Mouse (Mus musculus): Measurements from ENCODE around the gene Armh3. TPM values are rescaled to one million over a fixed set of nuclear protein-coding genes. Genes with fewer than 3 reads are reported as not detected.

Gene Armh3
- polyA plus RNA-seq, 1 experiment = 5.7 TPM

- Histone ChIP-seq H3K4me1 (ENCODE audit: control insufficient read depth, insufficient read depth, low read length) (no peaks in the 10 kb centered on the region; the same call in 1 of the 2 replicates), H3K27me3 (ENCODE audit: control insufficient read depth, insufficient read depth, low read length) (no peaks in the 10 kb centered on the region), H3K4me3 (ENCODE audit: control insufficient read depth, low read depth, low read length) (no peak overlapping the region), H3K27ac (ENCODE audit: control insufficient read depth, insufficient read depth, low read depth, low read length) (peak overlapping the region; percentile 14; the same call in 1 of the 2 replicates), H3K36me3 (ENCODE audit: control insufficient read depth, insufficient read depth, low read length) (no peaks in the 10 kb centered on the region)
- TF ChIP-seq CTCF (IDR thresholded peaks at IDR 0.05; ENCODE audit: control insufficient read depth, insufficient read depth, insufficient replicate concordance, low read depth, low read length) (no peak), POLR2A (IDR thresholded peaks at IDR 0.05; ENCODE audit: control insufficient read depth, low read depth, low read length) (no peak)
These were observed 164.6 kb downstream of the Armh3 start for GRCm38 (mm10) chr19:45833665-45834064.

- no peak overlapping the region for H3K27ac ChIP-seq (ENCODE audit: control insufficient read depth, insufficient read depth, low read depth, low read length)
- H3K4me1 ChIP-seq (ENCODE audit: control insufficient read depth, insufficient read depth, low read length) = no peaks in the 10 kb centered on the region; the same call in 1 of the 2 replicates
- H3K27me3 ChIP-seq (ENCODE audit: control insufficient read depth, insufficient read depth, low read length) = no peaks in the 10 kb centered on the region
- no peak; the same call in 1 of the 2 replicates for TF ChIP-seq CTCF (IDR thresholded peaks at IDR 0.05; ENCODE audit: control insufficient read depth, insufficient read depth, insufficient replicate concordance, low read depth, low read length)
- TF ChIP-seq POLR2A (IDR thresholded peaks at IDR 0.05; ENCODE audit: control insufficient read depth, low read depth, low read length) = no peak
- H3K36me3 ChIP-seq (ENCODE audit: control insufficient read depth, insufficient read depth, low read length) = no peaks in the 10 kb centered on the region
- no peak overlapping the region for H3K4me3 ChIP-seq (ENCODE audit: control insufficient read depth, low read depth, low read length)
These were observed 167.6 kb downstream of the Armh3 start for GRCm38 (mm10) chr19:45830679-45831078.

GRCm38 (mm10) chr19:45827736-45828135 lies 170.6 kb downstream of the Armh3 start:
- Histone ChIP-seq H3K4me3 (ENCODE audit: control insufficient read depth, low read depth, low read length) (no peak overlapping the region), H3K27me3 (ENCODE audit: control insufficient read depth, insufficient read depth, low read length) (no peaks in the 10 kb centered on the region), H3K36me3 (ENCODE audit: control insufficient read depth, insufficient read depth, low read length) (no peaks in the 10 kb centered on the region), H3K27ac (ENCODE audit: control insufficient read depth, insufficient read depth, low read depth, low read length) (no peak overlapping the region), H3K4me1 (ENCODE audit: control insufficient read depth, insufficient read depth, low read length) (no peaks in the 10 kb centered on the region)
- TF ChIP-seq CTCF (IDR thresholded peaks at IDR 0.05; ENCODE audit: control insufficient read depth, insufficient read depth, insufficient replicate concordance, low read depth, low read length) = no peak

GRCm38 (mm10) chr19:45827125-45827524 lies 171.2 kb downstream of the Armh3 start:
- no peaks in the 10 kb centered on the region for H3K27me3 ChIP-seq (ENCODE audit: control insufficient read depth, insufficient read depth, low read length)
- H3K27ac ChIP-seq (ENCODE audit: control insufficient read depth, insufficient read depth, low read depth, low read length) = no peak overlapping the region
- H3K4me3 ChIP-seq (ENCODE audit: control insufficient read depth, low read depth, low read length) = no peak overlapping the region
- no peaks in the 10 kb centered on the region for H3K4me1 ChIP-seq (ENCODE audit: control insufficient read depth, insufficient read depth, low read length)
- H3K36me3 ChIP-seq (ENCODE audit: control insufficient read depth, insufficient read depth, low read length) = no peaks in the 10 kb centered on the region
- no peak for TF ChIP-seq CTCF (IDR thresholded peaks at IDR 0.05; ENCODE audit: control insufficient read depth, insufficient read depth, insufficient replicate concordance, low read depth, low read length)
- no peak for TF ChIP-seq POLR2A (IDR thresholded peaks at IDR 0.05; ENCODE audit: control insufficient read depth, low read depth, low read length)

- H3K4me3 ChIP-seq (ENCODE audit: control insufficient read depth, low read depth, low read length) = no peak overlapping the region
- no peak overlapping the region for H3K27ac ChIP-seq (ENCODE audit: control insufficient read depth, insufficient read depth, low read depth, low read length)
- H3K4me1 ChIP-seq (ENCODE audit: control insufficient read depth, insufficient read depth, low read length) = no peaks in the 10 kb centered on the region
- TF ChIP-seq CTCF (IDR thresholded peaks at IDR 0.05; ENCODE audit: control insufficient read depth, insufficient read depth, insufficient replicate concordance, low read depth, low read length) (no peak), POLR2A (IDR thresholded peaks at IDR 0.05; ENCODE audit: control insufficient read depth, low read depth, low read length) (no peak)
- H3K36me3 ChIP-seq (ENCODE audit: control insufficient read depth, insufficient read depth, low read length) = no peaks in the 10 kb centered on the region
- no peaks in the 10 kb centered on the region for H3K27me3 ChIP-seq (ENCODE audit: control insufficient read depth, insufficient read depth, low read length)
These were observed 172.1 kb downstream of the Armh3 start for GRCm38 (mm10) chr19:45826146-45826545.

GRCm38 (mm10) chr19:45821832-45822231 lies 176.5 kb downstream of the Armh3 start:
- no peak overlapping the region for H3K4me3 ChIP-seq (ENCODE audit: control insufficient read depth, low read depth, low read length)
- no peak for TF ChIP-seq CTCF (IDR thresholded peaks at IDR 0.05; ENCODE audit: control insufficient read depth, insufficient read depth, insufficient replicate concordance, low read depth, low read length)
- TF ChIP-seq POLR2A (IDR thresholded peaks at IDR 0.05; ENCODE audit: control insufficient read depth, low read depth, low read length) = no peak
- H3K4me1 ChIP-seq (ENCODE audit: control insufficient read depth, insufficient read depth, low read length) = no peaks in the 10 kb centered on the region
- H3K36me3 ChIP-seq (ENCODE audit: control insufficient read depth, insufficient read depth, low read length) = no peaks in the 10 kb centered on the region
- H3K27me3 ChIP-seq (ENCODE audit: control insufficient read depth, insufficient read depth, low read length) = no peaks in the 10 kb centered on the region
- no peak overlapping the region for H3K27ac ChIP-seq (ENCODE audit: control insufficient read depth, insufficient read depth, low read depth, low read length)

- no peak for TF ChIP-seq CTCF (IDR thresholded peaks at IDR 0.05; ENCODE audit: control insufficient read depth, insufficient read depth, insufficient replicate concordance, low read depth, low read length)
- TF ChIP-seq POLR2A (IDR thresholded peaks at IDR 0.05; ENCODE audit: control insufficient read depth, low read depth, low read length) = no peak
- H3K27me3 ChIP-seq (ENCODE audit: control insufficient read depth, insufficient read depth, low read length) = no peaks in the 10 kb centered on the region
- H3K36me3 ChIP-seq (ENCODE audit: control insufficient read depth, insufficient read depth, low read length) = no peaks in the 10 kb centered on the region
- H3K4me3 ChIP-seq (ENCODE audit: control insufficient read depth, low read depth, low read length) = no peak overlapping the region
- no peaks in the 10 kb centered on the region; the same call in 1 of the 2 replicates for H3K4me1 ChIP-seq (ENCODE audit: control insufficient read depth, insufficient read depth, low read length)
- H3K27ac ChIP-seq (ENCODE audit: control insufficient read depth, insufficient read depth, low read depth, low read length) = no peak overlapping the region
These were observed 180.3 kb downstream of the Armh3 start for GRCm38 (mm10) chr19:45817816-45818490.

All from testis, adult 2 months (tissue).